Mouse (Mus musculus): ENCODE measurements at regions not wholly inside any gene's neighbourhood (a gene's known extent, or its start where the extent isn't known, plus 50 kb on each side); places are given as distances from the start of the nearest gene placed in this dataset.

GRCm38 (mm10) chr2:131801212-131801611 is 58.3 kb downstream of the Erv3 start:
- no peaks in the 10 kb centered on the region for H3K36me3 ChIP-seq (ENCODE audit: control insufficient read depth, insufficient read depth, low read length)
- H3K27me3 ChIP-seq (ENCODE audit: control insufficient read depth, insufficient read depth, low read length) = no peaks in the 10 kb centered on the region
- no peaks in the 10 kb centered on the region for H3K4me1 ChIP-seq (ENCODE audit: control insufficient read depth, insufficient read depth, low read length)
- H3K4me2 ChIP-seq (ENCODE audit: low read depth, low read length) = no peak overlapping the region
- H3K27ac ChIP-seq (ENCODE audit: low read depth, low read length) = no peak overlapping the region
- WGBS = 75% methylated on average over 8 of the region's 8 CpGs
- no peak for ATAC-seq (ENCODE audit: low read depth)
- no peak overlapping the region for H3K4me3 ChIP-seq (ENCODE audit: low read depth, low read length)
- no peak overlapping the region for H3K9ac ChIP-seq (replicated peaks; ENCODE audit: low read depth, low read length)
- no peaks in the 10 kb centered on the region for H3K9me3 ChIP-seq (ENCODE audit: control insufficient read depth, low read length)

GRCm38 (mm10) chr2:131800126-131800894 is 59.2 kb downstream of the Erv3 start:
- Histone ChIP-seq H3K9me3 (ENCODE audit: control insufficient read depth, low read length) (no peaks in the 10 kb centered on the region), H3K4me3 (ENCODE audit: low read depth, low read length) (no peak overlapping the region), H3K27ac (ENCODE audit: low read depth, low read length) (no peak overlapping the region), H3K9ac (replicated peaks; ENCODE audit: low read depth, low read length) (no peak overlapping the region), H3K4me1 (ENCODE audit: control insufficient read depth, insufficient read depth, low read length) (no peaks in the 10 kb centered on the region), H3K36me3 (ENCODE audit: control insufficient read depth, insufficient read depth, low read length) (no peaks in the 10 kb centered on the region), H3K4me2 (ENCODE audit: low read depth, low read length) (no peak overlapping the region), H3K27me3 (ENCODE audit: control insufficient read depth, insufficient read depth, low read length) (no peaks in the 10 kb centered on the region)
- WGBS = 83% methylated on average over 8 of the region's 8 CpGs
- no peak for ATAC-seq (ENCODE audit: low read depth)

- Histone ChIP-seq H3K27ac (ENCODE audit: low read depth, low read length) (no peak overlapping the region), H3K4me3 (ENCODE audit: low read depth, low read length) (no peak overlapping the region), H3K9me3 (ENCODE audit: control insufficient read depth, low read length) (no peaks in the 10 kb centered on the region), H3K36me3 (ENCODE audit: control insufficient read depth, insufficient read depth, low read length) (no peaks in the 10 kb centered on the region), H3K9ac (replicated peaks; ENCODE audit: low read depth, low read length) (no peak overlapping the region), H3K27me3 (ENCODE audit: control insufficient read depth, insufficient read depth, low read length) (no peaks in the 10 kb centered on the region), H3K4me2 (ENCODE audit: low read depth, low read length) (no peak overlapping the region), H3K4me1 (ENCODE audit: control insufficient read depth, insufficient read depth, low read length) (no peaks in the 10 kb centered on the region)
- no peak for ATAC-seq (ENCODE audit: low read depth)
- 86% methylated on average over 7 of the region's 7 CpGs for WGBS
Measured at GRCm38 (mm10) chr2:131799486-131799885, 60.1 kb downstream of the Erv3 start.

- Histone ChIP-seq H3K9ac (replicated peaks; ENCODE audit: low read depth, low read length) (no peak overlapping the region), H3K4me1 (ENCODE audit: control insufficient read depth, insufficient read depth, low read length) (no peaks in the 10 kb centered on the region), H3K9me3 (ENCODE audit: control insufficient read depth, low read length) (no peaks in the 10 kb centered on the region), H3K36me3 (ENCODE audit: control insufficient read depth, insufficient read depth, low read length) (no peaks in the 10 kb centered on the region), H3K4me2 (ENCODE audit: low read depth, low read length) (no peak overlapping the region), H3K27ac (ENCODE audit: low read depth, low read length) (no peak overlapping the region), H3K27me3 (ENCODE audit: control insufficient read depth, insufficient read depth, low read length) (no peaks in the 10 kb centered on the region), H3K4me3 (ENCODE audit: low read depth, low read length) (no peak overlapping the region)
- WGBS = 76% methylated on average over 9 of the region's 9 CpGs
- ATAC-seq (ENCODE audit: low read depth) = no peak
Measured at GRCm38 (mm10) chr2:131797001-131797693, 62.4 kb downstream of the Erv3 start.

- no peaks in the 10 kb centered on the region for H3K4me1 ChIP-seq (ENCODE audit: control insufficient read depth, insufficient read depth, low read length)
- no peaks in the 10 kb centered on the region for H3K9me3 ChIP-seq (ENCODE audit: control insufficient read depth, low read length)
- H3K9ac ChIP-seq (replicated peaks; ENCODE audit: low read depth, low read length) = no peak overlapping the region
- H3K27me3 ChIP-seq (ENCODE audit: control insufficient read depth, insufficient read depth, low read length) = no peaks in the 10 kb centered on the region
- whole genome bisulfite sequencing = 97% methylated on average over 1 of the region's 1 CpGs
- H3K4me2 ChIP-seq (ENCODE audit: low read depth, low read length) = no peak overlapping the region
- H3K4me3 ChIP-seq (ENCODE audit: low read depth, low read length) = no peak overlapping the region
- ATAC-seq (ENCODE audit: low read depth) = no peak
- no peak overlapping the region for H3K27ac ChIP-seq (ENCODE audit: low read depth, low read length)
- no peaks in the 10 kb centered on the region for H3K36me3 ChIP-seq (ENCODE audit: control insufficient read depth, insufficient read depth, low read length)
Measured at GRCm38 (mm10) chr2:131775381-131775780, 84.2 kb downstream of the Erv3 start.

GRCm38 (mm10) chr2:131773691-131774090 is 85.9 kb downstream of the Erv3 start:
- Histone ChIP-seq H3K9me3 (ENCODE audit: control insufficient read depth, low read length) (no peaks in the 10 kb centered on the region), H3K27ac (ENCODE audit: low read depth, low read length) (no peak overlapping the region), H3K27me3 (ENCODE audit: control insufficient read depth, insufficient read depth, low read length) (no peaks in the 10 kb centered on the region), H3K9ac (replicated peaks; ENCODE audit: low read depth, low read length) (no peak overlapping the region), H3K4me2 (ENCODE audit: low read depth, low read length) (no peak overlapping the region), H3K36me3 (ENCODE audit: control insufficient read depth, insufficient read depth, low read length) (no peaks in the 10 kb centered on the region), H3K4me1 (ENCODE audit: control insufficient read depth, insufficient read depth, low read length) (no peaks in the 10 kb centered on the region), H3K4me3 (ENCODE audit: low read depth, low read length) (no peak overlapping the region)
- 87% methylated on average over 4 of the region's 4 CpGs for WGBS
- no peak for ATAC-seq (ENCODE audit: low read depth)

GRCm38 (mm10) chr2:131772163-131772562 is 87.4 kb downstream of the Erv3 start:
- 82% methylated on average over 5 of the region's 5 CpGs for WGBS

GRCm38 (mm10) chr2:131770852-131771251 is 88.7 kb downstream of the Erv3 start:
- no peaks in the 10 kb centered on the region for H3K27me3 ChIP-seq (ENCODE audit: control insufficient read depth, insufficient read depth, low read length)
- no peak overlapping the region for H3K4me3 ChIP-seq (ENCODE audit: low read depth, low read length)
- no peaks in the 10 kb centered on the region for H3K36me3 ChIP-seq (ENCODE audit: control insufficient read depth, insufficient read depth, low read length)
- no peak overlapping the region for H3K4me2 ChIP-seq (ENCODE audit: low read depth, low read length)
- WGBS = 59% methylated on average over 5 of the region's 5 CpGs
- no peak overlapping the region for H3K27ac ChIP-seq (ENCODE audit: low read depth, low read length)
- no peaks in the 10 kb centered on the region for H3K9me3 ChIP-seq (ENCODE audit: control insufficient read depth, low read length)
- no peak overlapping the region for H3K9ac ChIP-seq (replicated peaks; ENCODE audit: low read depth, low read length)
- H3K4me1 ChIP-seq (ENCODE audit: control insufficient read depth, insufficient read depth, low read length) = no peaks in the 10 kb centered on the region
- no peak for ATAC-seq (ENCODE audit: low read depth)

More at GRCm38 (mm10) chr2:131772163-131772562, 87.4 kb downstream of the Erv3 start:
- Histone ChIP-seq H3K27me3 (ENCODE audit: control insufficient read depth, insufficient read depth, low read length) (no peaks in the 10 kb centered on the region), H3K36me3 (ENCODE audit: control insufficient read depth, insufficient read depth, low read length) (no peaks in the 10 kb centered on the region), H3K4me1 (ENCODE audit: control insufficient read depth, insufficient read depth, low read length) (no peaks in the 10 kb centered on the region), H3K27ac (ENCODE audit: low read depth, low read length) (no peak overlapping the region), H3K4me3 (ENCODE audit: low read depth, low read length) (no peak overlapping the region), H3K4me2 (ENCODE audit: low read depth, low read length) (no peak overlapping the region), H3K9me3 (ENCODE audit: control insufficient read depth, low read length) (no peaks in the 10 kb centered on the region), H3K9ac (replicated peaks; ENCODE audit: low read depth, low read length) (no peak overlapping the region)
- no peak for ATAC-seq (ENCODE audit: low read depth)

- no peak overlapping the region for H3K4me3 ChIP-seq (ENCODE audit: low read depth, low read length)
- no peaks in the 10 kb centered on the region for H3K27me3 ChIP-seq (ENCODE audit: control insufficient read depth, insufficient read depth, low read length)
- H3K4me1 ChIP-seq (ENCODE audit: control insufficient read depth, insufficient read depth, low read length) = no peaks in the 10 kb centered on the region
- no peaks in the 10 kb centered on the region for H3K9me3 ChIP-seq (ENCODE audit: control insufficient read depth, low read length)
- H3K36me3 ChIP-seq (ENCODE audit: control insufficient read depth, insufficient read depth, low read length) = no peaks in the 10 kb centered on the region
- 87% methylated on average over 9 of the region's 9 CpGs for WGBS
- ATAC-seq (ENCODE audit: low read depth) = no peak
- H3K4me2 ChIP-seq (ENCODE audit: low read depth, low read length) = no peak overlapping the region
- no peak overlapping the region for H3K9ac ChIP-seq (replicated peaks; ENCODE audit: low read depth, low read length)
- no peak overlapping the region for H3K27ac ChIP-seq (ENCODE audit: low read depth, low read length)
Measured at GRCm38 (mm10) chr2:131769656-131770210, 89.8 kb downstream of the Erv3 start.
